Mouse (Mus musculus): Measurements from ENCODE around the gene Bbs1. TPM values are rescaled to one million over a fixed set of nuclear protein-coding genes. Genes with fewer than 3 reads are reported as not detected.

The Bbs1 gene
- 3.6 and 4.9 TPM in 2 replicates for polyA plus RNA-seq (2012)

GRCm38 (mm10) chr19:4905979-4906794 lies at the start of gene Bbs1:
Gene Bbs1 (minus strand): TSS chr19:4906628.
- TF ChIP-seq GATA1 (IDR thresholded peaks at IDR 0.05; ENCODE audit: low read length) = no peak

GRCm38 (mm10) chr19:4945540-4945939 lies 39.1 kb upstream of the Bbs1 start:
- no peak for TF ChIP-seq GATA1 (IDR thresholded peaks at IDR 0.05; ENCODE audit: low read length)

GRCm38 (mm10) chr19:4943253-4943588 lies 36.8 kb upstream of the Bbs1 start:
- TF ChIP-seq GATA1 (IDR thresholded peaks at IDR 0.05; ENCODE audit: low read length) = no peak

DNA sequence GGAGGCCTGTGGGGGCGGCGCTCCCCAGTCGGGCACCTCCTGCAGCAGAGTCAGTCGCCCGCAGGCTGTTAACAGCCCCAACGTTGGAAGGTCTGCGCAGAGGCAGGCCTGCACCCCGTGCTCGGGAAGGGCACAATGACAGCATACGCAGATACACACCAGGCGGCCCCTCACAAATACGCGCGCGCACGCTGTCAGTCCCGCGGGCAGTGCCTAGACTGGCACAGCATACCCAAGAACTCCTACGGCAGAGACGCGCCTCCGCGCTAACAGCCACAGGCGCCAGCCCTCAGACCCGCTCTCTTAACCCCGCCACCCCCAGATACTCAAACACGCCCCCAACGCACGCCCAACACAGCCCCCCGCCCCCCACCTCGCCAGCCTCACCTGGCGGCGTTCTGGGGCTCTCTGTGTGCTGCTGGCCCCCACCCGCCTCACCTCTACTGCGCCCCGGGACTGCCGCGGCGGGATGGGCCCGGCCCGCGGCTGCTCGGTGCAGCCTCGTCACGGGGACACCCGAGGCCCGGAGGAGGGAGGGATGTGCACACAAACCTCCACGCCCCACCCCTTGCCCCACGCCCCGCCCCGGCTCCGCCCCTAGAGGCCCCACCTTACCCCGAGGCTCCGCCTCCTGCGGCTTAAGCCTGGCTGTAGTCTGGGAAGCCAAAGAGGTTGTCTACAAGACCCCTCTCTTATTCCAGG lies 36.3 kb upstream of the Bbs1 start, which contains the start of gene Peli3:
Gene Peli3, minus strand, starts transcription at position 577 of the 702 bp plus-strand sequence.
- TF ChIP-seq GATA1 (IDR thresholded peaks at IDR 0.05; ENCODE audit: low read length) = no peak

GRCm38 (mm10) chr19:4937444-4938310 lies 31.2 kb upstream of the Bbs1 start:
- no peak for TF ChIP-seq GATA1 (IDR thresholded peaks at IDR 0.05; ENCODE audit: low read length)

DNA sequence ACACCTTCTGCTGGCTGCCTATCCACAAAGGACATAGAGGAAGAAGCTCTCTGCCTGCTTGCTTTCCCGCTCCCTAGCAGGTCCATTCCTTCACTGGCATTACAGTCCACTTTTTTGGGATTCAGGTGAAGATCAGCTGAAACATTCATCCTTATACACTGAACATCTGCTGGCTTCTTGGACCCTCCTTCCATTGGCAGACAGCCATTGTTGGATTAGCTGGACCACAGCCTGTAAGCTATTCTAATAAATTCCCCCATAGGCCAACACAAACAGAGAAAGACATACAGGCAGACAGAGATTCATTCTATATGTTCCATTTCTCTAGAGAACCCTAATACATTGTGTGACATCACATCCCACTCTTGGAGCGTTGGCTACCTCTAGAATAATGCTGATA lies 30.5 kb upstream of the Bbs1 start:
- no peak for TF ChIP-seq GATA1 (IDR thresholded peaks at IDR 0.05; ENCODE audit: low read length)

- no peak for TF ChIP-seq GATA1 (IDR thresholded peaks at IDR 0.05; ENCODE audit: low read length)
Measured at GRCm38 (mm10) chr19:4928781-4929180, 22.4 kb upstream of the Bbs1 start.

DNA sequence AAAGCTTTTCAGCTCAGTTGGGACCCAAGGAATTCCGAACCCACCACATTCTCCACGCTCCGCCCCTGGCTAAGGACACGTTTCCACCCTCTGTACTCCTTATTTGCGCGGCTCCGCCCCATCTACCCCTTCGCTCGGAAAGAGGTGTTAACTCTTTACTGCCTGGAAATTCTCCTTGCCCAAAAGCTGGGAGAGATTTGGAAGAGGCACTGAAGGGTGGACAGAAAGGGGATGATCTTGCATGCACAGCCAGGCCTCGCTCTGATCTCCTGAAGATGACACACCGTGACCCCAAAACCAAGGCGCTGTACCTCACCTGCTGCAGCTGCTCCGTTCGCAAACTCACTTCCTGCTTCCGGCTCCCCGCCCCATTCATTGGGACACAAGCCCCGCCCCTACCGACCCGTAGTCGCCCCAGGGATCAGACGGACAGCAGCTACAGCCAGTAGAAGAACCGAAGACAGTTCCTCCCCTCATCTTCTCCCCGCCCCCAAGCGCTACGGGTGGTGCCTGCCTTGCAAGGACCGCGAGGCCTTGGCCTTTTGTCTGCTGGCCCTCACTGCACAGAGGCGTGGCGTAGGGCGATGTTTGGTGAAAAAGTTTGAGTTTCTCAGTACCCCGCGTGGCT lies 21.6 kb upstream of the Bbs1 start, which contains the start of gene Dpp3:
Gene Dpp3, minus strand, starts transcription at position 384 of the 628 bp plus-strand sequence.
- no peak for TF ChIP-seq GATA1 (IDR thresholded peaks at IDR 0.05; ENCODE audit: low read length)

DNA sequence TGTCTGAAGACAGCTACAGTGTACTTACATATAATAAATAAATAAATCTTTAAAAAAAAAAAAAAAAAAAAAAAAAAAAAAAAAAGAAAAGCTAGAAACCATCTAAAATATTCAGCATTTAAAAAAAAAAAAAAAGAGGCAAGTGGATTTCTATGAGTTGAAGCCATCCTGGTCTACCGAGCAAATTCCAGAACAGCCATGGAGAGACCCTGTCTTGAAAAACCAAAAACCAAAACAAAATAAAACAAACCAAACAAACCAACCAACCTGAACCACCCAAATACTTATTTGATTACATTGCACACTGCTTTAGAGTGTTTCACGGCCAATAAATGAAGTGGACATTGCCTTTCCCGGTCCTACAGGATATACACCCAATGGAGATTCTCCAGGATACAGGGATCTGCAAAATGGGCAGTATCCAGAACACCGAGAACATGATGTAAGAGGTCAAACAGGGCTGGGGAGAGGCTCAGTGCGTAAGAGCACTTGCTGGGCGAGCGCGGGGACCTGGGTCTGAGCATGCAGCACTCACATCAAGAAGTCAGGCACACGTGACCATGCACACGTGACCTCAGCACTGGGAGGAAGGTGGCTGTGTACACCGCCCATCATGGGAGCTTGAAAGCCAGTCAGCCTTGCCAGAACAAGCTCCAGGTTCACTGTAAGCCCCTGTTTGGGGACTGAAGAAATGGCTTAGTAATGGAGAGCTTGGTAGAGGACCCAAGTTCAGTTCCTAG lies 18.9 kb upstream of the Bbs1 start:
- no peak for TF ChIP-seq GATA1 (IDR thresholded peaks at IDR 0.05; ENCODE audit: low read length)

GRCm38 (mm10) chr19:4919652-4920051 lies 13.2 kb upstream of the Bbs1 start:
- TF ChIP-seq GATA1 (IDR thresholded peaks at IDR 0.05; ENCODE audit: low read length) = no peak

DNA sequence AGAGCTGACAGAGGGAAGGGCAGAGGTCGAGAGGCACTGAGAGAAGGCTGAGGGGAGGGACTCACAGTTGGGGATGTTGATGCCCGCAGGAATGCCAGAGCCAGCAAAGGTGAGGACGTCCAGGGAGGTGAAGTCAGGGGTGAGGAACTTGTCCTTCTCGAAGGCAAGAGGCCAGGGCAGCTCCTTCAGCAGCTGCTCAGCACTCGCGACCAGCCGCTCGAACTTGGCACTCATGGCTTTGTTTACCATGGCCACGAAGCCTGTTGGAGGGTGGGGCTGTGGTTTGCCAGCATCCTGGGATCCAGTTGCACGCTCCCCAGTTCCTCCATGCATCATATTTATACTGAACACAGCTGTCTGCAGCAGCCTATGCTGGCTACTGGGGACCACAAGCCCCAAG lies 10.4 kb upstream of the Bbs1 start:
- no peak for TF ChIP-seq GATA1 (IDR thresholded peaks at IDR 0.05; ENCODE audit: low read length)

DNA sequence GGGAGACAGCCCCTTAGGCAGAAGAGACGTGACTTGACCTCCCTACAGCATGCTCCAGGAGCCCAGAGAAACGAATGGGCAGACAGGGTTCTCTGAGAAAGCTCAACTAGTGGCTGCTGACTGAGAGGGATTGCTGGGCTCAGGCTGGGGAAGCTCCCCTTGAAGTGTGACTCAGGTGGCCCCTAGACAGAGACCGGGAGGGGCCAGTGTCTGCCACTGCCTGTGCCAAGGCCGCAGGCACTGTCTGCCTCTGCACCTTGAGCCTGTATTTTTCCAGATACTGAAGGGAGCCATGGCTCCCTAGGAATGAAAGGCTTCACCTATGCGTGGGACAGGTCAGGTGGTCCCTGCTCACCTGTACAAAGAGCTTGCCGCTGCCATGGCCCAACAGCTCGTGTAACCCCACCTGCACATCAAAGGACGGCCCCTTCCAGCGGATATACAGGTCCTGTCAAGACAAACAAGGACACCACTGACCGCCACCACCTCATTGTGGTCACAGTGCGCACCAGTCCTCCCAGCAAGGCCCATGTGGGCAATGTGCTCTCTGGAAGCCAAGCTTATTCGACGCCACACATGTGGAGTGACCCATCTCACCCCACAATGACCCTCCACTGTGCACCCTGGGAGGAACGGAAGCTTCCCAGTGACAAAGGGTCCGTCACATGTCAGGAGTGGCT lies 9.6 kb upstream of the Bbs1 start:
- no peak for TF ChIP-seq GATA1 (IDR thresholded peaks at IDR 0.05; ENCODE audit: low read length)

DNA sequence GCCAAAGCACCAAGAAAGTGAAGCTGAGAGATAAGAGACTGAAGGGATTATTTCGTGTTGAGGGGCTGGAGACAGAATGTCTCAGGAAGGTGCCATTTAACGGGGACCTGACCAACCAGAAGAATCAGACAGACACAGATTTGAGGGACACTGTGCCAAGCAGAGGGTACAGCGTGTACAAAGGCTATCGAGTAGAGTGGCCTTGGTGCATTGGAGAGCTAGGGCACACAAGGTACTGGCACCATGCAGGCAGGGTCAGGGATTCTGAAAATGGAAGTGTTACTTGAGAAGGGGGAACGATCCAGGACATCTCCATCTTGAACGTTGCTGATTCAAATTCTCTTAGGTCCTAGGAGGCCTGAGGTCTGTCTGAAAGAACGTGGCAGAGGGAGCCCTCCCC lies 2.9 kb upstream of the Bbs1 start:
- TF ChIP-seq GATA1 (IDR thresholded peaks at IDR 0.05; ENCODE audit: low read length) = no peak

GRCm38 (mm10) chr19:4908107-4908506 lies 1.7 kb upstream of the Bbs1 start:
- no peak for TF ChIP-seq GATA1 (IDR thresholded peaks at IDR 0.05; ENCODE audit: low read length)

All from G1E-ER4 (cell line).